Mouse (Mus musculus): Measurements from ENCODE around the gene Cdc123. TPM values are rescaled to one million over a fixed set of nuclear protein-coding genes. Genes with fewer than 3 reads are reported as not detected.

Cdc123 gene
- polyA plus RNA-seq, 1 experiment from 2014 or later: 380 TPM

DNA sequence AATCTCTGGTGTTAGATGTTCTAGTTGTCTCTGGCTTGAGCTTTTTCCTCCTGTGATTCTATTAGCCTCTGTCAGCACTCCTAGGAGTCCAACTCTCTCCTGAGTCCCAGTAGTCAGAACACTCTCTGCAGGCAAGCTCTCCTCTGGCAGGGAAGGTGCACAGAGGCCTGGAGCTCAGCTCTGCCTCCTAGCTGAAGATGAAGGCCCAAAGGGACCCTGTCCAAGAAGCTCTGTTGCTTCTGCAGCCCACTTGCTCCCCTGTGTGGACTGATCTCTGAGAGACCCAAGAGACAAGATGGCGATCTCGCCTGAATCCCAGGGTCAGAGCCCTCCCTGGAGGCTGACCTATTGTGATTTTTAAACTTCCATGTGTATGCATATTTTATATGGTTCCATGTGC is 86.4 kb downstream of the Cdc123 start:
- ATAC-seq (ENCODE audit: low FRiP score, low read depth): no peak
- H3K27ac ChIP-seq: no peak overlapping the region
- no peaks in the 10 kb centered on the region for H3K36me3 ChIP-seq
- no peak overlapping the region for H3K9ac ChIP-seq
- 91% methylated on average over 2 of the region's 2 CpGs for WGBS
- H3K9me3 ChIP-seq: no peaks in the 10 kb centered on the region
- no peaks in the 10 kb centered on the region for H3K4me1 ChIP-seq
- no peaks in the 10 kb centered on the region for H3K27me3 ChIP-seq
- no peak overlapping the region for H3K4me3 ChIP-seq
- no peak overlapping the region for H3K4me2 ChIP-seq (replicated peaks)

GRCm38 (mm10) chr2:5750872-5751271 is 94.1 kb downstream of the Cdc123 start:
- H3K27ac ChIP-seq: no peak overlapping the region
- WGBS: 80% methylated on average over 3 of the region's 3 CpGs
- H3K27me3 ChIP-seq: no peaks in the 10 kb centered on the region
- no peak for ATAC-seq (ENCODE audit: low FRiP score, low read depth)
- H3K36me3 ChIP-seq: no peaks in the 10 kb centered on the region
- H3K4me1 ChIP-seq: peaks cover 8% of the 10 kb centered on the region; the same call in 1 of the 2 replicates
- no peak overlapping the region for H3K4me3 ChIP-seq
- H3K4me2 ChIP-seq (replicated peaks): no peak overlapping the region
- H3K9ac ChIP-seq: no peak overlapping the region
- no peaks in the 10 kb centered on the region for H3K9me3 ChIP-seq

- 64% methylated on average over 6 of the region's 6 CpGs for WGBS
- no peak overlapping the region; the same call in 1 of the 2 replicates for H3K27ac ChIP-seq
- no peak overlapping the region for H3K9ac ChIP-seq
- no peaks in the 10 kb centered on the region for H3K27me3 ChIP-seq
- peak; percentile 59; the same call in 1 of the 2 replicates for ATAC-seq (ENCODE audit: low FRiP score, low read depth)
- H3K4me1 ChIP-seq: peaks cover 8% of the 10 kb centered on the region; the same call in 1 of the 2 replicates
- H3K9me3 ChIP-seq: no peaks in the 10 kb centered on the region
- H3K4me3 ChIP-seq: no peak overlapping the region
- no peaks in the 10 kb centered on the region for H3K36me3 ChIP-seq
- no peak overlapping the region for H3K4me2 ChIP-seq (replicated peaks)
Observed at GRCm38 (mm10) chr2:5749210-5749609, 95.8 kb downstream of the Cdc123 start.

DNA sequence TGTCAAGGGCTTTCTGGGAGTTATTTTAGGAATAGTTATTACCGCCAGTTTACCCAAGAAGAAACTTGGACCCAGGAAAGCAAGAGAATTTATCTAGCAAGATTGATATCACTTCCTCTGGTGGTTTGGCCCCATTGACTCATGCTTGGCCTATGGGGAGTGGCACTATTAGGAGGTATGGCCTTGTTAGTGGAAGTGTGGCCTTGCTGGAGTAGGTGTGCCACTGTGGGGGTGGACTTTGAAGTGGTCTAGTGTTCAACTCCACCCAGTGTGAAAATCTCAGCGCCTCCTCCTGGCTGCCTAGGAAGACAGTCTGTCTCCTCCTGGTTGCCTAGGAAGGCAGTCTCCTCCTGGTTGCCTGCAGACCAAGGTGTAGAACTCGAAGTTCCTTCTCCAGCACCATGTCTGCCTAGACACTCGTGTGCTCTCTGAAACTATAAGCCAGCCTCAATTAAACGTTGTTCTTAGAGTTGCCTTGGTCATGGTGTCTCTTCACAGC is 97.4 kb downstream of the Cdc123 start:
- Histone ChIP-seq H3K36me3 (no peaks in the 10 kb centered on the region), H3K4me1 (peaks cover 8% of the 10 kb centered on the region; the same call in 1 of the 2 replicates), H3K4me2 (replicated peaks) (no peak overlapping the region), H3K9me3 (peaks cover 4% of the 10 kb centered on the region; the same call in 1 of the 2 replicates), H3K27ac (no peak overlapping the region), H3K27me3 (no peaks in the 10 kb centered on the region), H3K9ac (no peak overlapping the region), H3K4me3 (no peak overlapping the region)
- no peak for ATAC-seq (ENCODE audit: low FRiP score, low read depth)
- WGBS: 85% methylated on average over 5 of the region's 5 CpGs

DNA sequence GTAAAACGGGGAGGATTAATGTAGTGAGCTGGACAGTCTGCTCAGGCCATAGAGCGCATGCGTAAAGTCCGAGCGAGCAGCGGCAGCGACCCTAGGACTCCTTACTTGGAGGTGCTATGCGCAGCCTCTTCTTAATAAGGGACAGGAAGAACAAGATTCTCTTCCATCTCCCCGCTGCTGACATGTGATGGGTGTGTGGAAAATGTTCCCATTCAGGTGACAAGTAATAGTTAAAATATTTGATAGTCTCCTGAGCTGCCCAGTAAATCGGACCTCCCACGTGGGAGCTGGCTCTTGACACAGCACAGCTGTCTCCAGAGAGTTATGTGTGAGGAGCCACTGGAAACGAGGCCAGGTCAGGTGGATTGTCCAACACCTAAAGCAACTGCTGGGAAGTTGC is 98.4 kb downstream of the Cdc123 start:
- peaks cover 8% of the 10 kb centered on the region; the same call in 1 of the 2 replicates for H3K4me1 ChIP-seq
- WGBS: 57% methylated on average over 12 of the region's 12 CpGs
- H3K27me3 ChIP-seq: no peaks in the 10 kb centered on the region
- peaks cover 6% of the 10 kb centered on the region; the same call in 1 of the 2 replicates for H3K9me3 ChIP-seq
- H3K4me3 ChIP-seq: no peak overlapping the region
- peak overlapping the region; percentile 32 for H3K4me2 ChIP-seq (replicated peaks)
- no peak overlapping the region for H3K27ac ChIP-seq
- no peak for ATAC-seq (ENCODE audit: low FRiP score, low read depth)
- no peaks in the 10 kb centered on the region for H3K36me3 ChIP-seq
- no peak overlapping the region for H3K9ac ChIP-seq

Other genes starting within 250 kb of the Cdc123 start
- gene Camk1d, start 130.6 kb downstream of the Cdc123 start, polyA plus RNA-seq (2015; fragmentation: Nextera tagmentation; extraction: Ambion mirVana): 2.4 and 2.9 TPM in 2 replicates
- 79.0 and 80.6 TPM in 2 replicates for gene Nudt5, start 145 bp downstream of the Cdc123 start, polyA plus RNA-seq (2015; fragmentation: Nextera tagmentation; extraction: Ambion mirVana)
- 1.9 and 2.0 TPM in 2 replicates for gene Gm13199, start 17.8 kb upstream of the Cdc123 start, polyA plus RNA-seq (2015; fragmentation: Nextera tagmentation; extraction: Ambion mirVana)
- 115 and 119 TPM in 2 replicates for gene Sec61a2, start 50.3 kb upstream of the Cdc123 start, polyA plus RNA-seq (2015; fragmentation: Nextera tagmentation; extraction: Ambion mirVana)
- 4.0 and 5.6 TPM in 2 replicates for gene Dhtkd1, start 97.6 kb upstream of the Cdc123 start, polyA plus RNA-seq (2015; fragmentation: Nextera tagmentation; extraction: Ambion mirVana)
- 12.1 and 12.5 TPM in 2 replicates for gene Upf2, start 106.3 kb upstream of the Cdc123 start, polyA plus RNA-seq (2015; fragmentation: Nextera tagmentation; extraction: Ambion mirVana)